Mouse (Mus musculus) megakaryocyte, embryonic 14.5 days (primary cell): ENCODE measurements around the gene Hist1h4m.
"Not testable (repeated sequence)": the region's sequence is repeated elsewhere in the genome, so short reads cannot be mapped to it uniquely, and the experiment has no call there.

Experiments used
- FLI1 ChIP-seq: IDR thresholded peaks from 2 replicates; pipeline ENCODE4 v1.6.1; 2012; ENCODE audit warnings: low read length, inconsistent platforms, mixed read lengths
- GATA1 ChIP-seq: IDR thresholded peaks from 3 replicates; pipeline ENCODE4 v1.6.1; 2012; ENCODE audit warnings: mixed read lengths, low read length, inconsistent platforms, borderline replicate concordance

DNA sequence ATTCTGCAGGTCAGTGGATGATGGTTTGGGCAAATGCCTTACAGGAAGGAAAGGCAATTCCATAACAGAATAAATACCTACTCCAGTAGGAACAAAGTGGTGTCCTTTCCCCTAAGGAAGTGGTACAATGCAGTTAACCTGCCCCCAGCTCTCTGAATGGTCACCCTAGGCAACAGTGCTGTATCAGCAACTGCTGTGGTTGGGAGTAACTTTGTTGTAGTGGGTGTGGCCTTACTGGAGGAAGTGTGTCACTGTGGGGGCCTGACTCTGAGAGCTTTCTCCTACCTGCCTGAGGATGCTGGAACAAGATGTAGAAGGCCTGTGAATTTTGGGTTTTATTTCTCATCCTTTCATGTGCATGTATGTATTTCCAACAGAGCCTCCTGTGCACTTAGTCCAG lies 34.8 kb downstream of the Hist1h4m start:
- not testable (repeated sequence) for TF ChIP-seq GATA1, FLI1
